Mouse (Mus musculus): ENCODE measurements around the gene Nhs.

The Nhs gene

GRCm38 (mm10) chrX:162020039-162020566 lies 139.4 kb downstream of the Nhs start:
- no peak for DNase-seq (ENCODE audit: low spot score)

DNA sequence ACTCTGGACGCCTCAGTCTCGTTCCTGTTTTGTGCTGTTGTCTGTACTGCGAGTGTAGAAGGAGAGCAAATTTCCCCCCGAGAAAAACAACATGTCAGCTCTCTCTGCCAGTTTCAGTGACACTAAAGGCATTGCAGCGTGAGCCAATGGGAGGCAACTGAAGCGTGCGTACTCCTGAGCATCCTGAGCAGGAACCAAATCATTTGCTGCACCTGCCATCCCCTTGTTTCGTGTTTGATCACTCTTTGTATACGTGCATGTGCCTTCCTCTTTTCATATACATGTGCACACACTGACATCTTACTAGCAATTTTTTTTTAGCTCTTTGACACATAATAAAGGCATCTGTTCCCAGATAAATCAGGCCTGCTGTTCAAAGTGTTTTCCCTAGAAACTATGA lies 142.1 kb downstream of the Nhs start:
- DNase-seq (ENCODE audit: low spot score) = no peak

DNA sequence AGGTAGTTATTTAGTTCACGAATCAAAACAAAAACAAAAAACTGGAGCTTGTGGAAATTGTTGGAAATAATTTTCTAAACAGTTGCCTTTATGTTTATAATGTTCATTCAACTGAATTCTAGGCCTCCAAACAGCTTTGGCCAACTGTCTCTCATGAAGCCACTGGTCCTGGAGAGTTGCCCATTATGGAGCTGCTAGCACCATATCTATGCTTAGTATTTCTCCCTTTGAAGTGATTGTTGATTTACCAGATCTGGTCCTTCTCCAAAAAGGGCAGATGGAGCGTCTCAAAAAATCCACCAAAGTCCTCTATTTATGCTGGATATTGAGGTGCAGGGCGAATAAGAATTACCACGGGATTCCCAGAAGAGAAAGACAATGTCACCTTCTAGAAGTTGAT lies 147.0 kb downstream of the Nhs start:
- DNase-seq (ENCODE audit: low spot score) = no peak

DNA sequence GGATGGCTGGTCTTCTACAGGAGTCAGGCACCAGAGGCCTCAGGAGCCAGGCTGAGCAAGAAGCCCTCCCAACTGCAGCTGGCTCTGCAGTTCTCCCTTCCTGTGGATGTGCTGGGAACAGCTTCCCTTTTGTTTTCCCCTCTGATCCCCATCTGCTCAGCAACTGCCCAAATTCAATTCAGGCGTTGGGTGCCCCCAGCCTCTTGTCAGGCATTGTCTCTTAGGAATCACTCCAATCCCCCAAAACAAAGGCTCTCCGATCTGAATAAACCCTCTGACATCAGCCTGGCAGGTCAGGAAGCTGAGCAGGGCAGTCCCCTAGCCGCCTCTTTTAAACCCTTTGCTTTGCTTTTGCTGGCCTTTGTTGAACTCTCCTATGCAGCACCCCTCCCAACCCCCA lies 149.7 kb downstream of the Nhs start:
- DNase-seq (ENCODE audit: low spot score) = no peak

DNA sequence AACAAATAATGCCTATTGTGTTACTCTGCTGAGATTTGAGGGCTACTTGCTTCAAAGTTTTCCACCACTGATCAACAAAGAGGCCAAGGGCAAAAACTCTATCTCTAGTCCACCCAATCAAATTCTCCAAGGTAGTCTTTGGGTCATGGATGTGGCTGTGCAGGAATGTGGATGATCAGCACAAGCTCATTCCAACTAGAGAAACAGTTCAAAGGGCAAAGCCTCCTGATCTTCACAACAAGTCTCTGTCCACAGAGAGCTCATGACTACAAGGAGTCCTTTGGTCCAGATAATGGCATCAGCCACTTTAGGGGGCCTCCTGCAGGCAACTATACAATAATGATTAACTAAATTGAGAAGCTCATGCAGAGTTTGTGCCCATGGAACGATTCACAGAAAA lies 155.7 kb downstream of the Nhs start:
- no peak for DNase-seq (ENCODE audit: low spot score)

GRCm38 (mm10) chrX:161998876-161999275 lies 160.7 kb downstream of the Nhs start:
- no peak for DNase-seq (ENCODE audit: low spot score)

DNA sequence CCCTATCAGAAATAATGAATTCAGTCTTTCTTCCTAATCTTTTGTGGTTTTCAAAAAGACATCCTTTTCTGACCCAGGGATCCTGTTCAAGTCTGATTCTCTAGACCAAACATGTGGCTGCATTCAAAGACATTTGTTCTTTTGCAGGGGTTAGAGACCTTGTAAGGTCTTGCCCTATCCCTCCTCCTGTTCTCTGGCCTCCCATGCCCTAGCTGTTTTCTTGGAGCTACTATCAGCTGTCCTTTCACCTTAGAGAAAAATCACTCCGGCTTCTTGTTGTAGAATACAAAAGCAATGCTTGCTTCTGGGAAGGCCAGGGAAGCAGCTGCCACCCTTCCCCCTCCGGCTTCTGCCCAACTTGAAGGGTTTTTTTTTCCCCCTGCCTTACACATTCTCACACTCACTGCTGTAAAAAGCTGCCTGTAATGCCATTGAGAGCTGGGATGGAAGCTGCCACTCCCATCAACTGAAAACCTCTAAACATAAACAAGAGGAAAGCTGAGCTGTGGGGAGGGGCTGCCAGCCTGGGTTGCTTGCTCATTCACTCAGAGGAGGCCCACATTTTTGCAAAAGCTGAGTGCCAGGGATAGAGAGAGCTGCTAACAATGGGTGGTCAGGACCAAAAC lies 162.2 kb downstream of the Nhs start:
- DNase-seq (ENCODE audit: low spot score) = no peak

DNA sequence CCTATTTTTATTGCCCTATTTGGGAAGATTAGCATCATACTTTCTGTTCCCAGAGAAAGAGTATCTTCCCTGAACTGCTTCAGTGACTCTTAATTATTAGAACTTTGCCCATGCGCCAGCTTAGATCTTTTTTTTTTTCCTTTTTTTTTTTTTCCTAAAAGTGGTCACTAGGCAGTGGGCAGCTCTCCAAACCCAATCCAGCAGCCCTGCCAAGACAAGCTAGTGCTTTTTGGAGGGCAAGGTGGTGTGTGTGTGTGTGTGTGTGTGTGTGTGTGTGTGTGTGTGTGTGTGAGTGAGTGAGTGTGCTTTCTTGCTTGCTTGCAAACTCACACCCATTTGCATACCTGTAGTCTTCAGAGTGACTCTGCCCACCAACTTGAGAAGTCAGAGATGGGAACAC lies 169.4 kb downstream of the Nhs start:
- DNase-seq (ENCODE audit: low spot score) = no peak

GRCm38 (mm10) chrX:161984961-161985360 lies 174.6 kb downstream of the Nhs start:
- DNase-seq (ENCODE audit: low spot score) = no peak

- no peak for DNase-seq (ENCODE audit: low spot score)
Measured at GRCm38 (mm10) chrX:161981399-161981798, 178.1 kb downstream of the Nhs start.

GRCm38 (mm10) chrX:161979946-161980345 lies 179.6 kb downstream of the Nhs start:
- no peak for DNase-seq (ENCODE audit: low spot score)

- no peak for DNase-seq (ENCODE audit: low spot score)
Measured at GRCm38 (mm10) chrX:161977236-161977841, 182.2 kb downstream of the Nhs start.

DNA sequence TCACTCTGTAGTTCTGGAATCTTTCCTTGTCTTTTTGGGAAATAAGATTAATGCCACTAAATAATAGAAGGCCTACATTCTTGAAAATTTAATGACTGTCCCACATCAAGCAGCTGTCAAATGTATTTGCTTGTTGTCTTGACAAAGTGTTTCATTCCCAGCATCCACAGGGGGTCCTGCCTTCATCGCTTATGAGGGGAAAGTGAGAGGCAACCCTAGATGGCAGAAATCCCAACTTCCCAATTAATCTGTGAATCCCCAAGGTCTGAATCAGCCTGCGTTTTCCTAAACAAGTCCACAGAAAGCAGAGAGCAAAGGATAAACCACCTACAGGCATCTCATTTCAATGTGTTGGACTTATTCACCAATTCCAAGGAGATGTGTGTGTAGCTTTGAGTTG lies 183.2 kb downstream of the Nhs start:
- no peak for DNase-seq (ENCODE audit: low spot score)

- DNase-seq (ENCODE audit: low spot score) = no peak
Measured at GRCm38 (mm10) chrX:161973572-161973971, 186.0 kb downstream of the Nhs start.

DNA sequence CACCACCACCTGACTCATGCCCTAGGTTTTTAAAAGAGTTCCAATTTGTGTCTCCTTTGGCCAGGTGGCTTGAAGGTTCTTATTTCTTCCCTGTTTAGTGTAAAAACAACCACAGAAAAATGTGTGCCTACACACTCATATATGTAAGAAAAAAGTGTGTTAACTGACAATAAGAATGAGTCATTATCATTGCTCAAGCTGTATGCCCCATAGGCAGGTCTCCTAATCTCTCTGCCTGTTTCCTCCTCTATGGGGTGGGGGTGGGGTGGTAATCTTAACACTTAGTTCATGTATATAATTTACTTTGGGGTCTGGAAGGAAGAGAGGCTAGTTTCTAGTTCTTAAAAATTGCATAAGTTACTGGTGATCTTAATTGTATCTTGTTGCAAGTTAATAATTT lies 186.8 kb downstream of the Nhs start:
- DNase-seq (ENCODE audit: low spot score) = no peak

DNA sequence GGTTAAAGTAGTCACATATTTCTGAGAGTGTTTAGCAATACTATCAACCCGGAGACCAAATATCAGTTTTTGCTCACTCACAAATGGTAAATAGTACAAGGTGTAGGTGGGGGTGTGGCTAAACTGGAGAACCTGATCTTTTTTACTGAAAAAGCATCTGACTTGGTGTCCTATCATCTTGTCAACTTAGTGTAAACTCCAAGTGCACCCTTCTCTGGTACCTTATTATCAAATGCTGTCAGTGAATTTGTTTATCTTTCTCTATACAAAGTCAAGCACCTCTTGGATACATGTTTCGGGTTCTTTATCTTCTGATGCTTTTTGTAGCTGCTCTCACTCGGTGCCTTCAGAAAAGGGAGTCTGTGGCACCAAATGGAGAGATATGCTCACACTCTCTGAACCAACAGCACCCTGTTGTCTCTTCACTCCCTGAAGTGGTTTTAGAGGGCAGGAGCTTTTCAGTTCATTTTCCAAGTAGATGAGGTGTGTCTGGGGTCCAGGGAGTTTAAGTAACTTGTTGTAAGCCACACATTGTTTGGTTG lies 187.5 kb downstream of the Nhs start:
- no peak for DNase-seq (ENCODE audit: low spot score)

- no peak for DNase-seq (ENCODE audit: low spot score)
Measured at GRCm38 (mm10) chrX:161971131-161971530, 188.4 kb downstream of the Nhs start.

DNA sequence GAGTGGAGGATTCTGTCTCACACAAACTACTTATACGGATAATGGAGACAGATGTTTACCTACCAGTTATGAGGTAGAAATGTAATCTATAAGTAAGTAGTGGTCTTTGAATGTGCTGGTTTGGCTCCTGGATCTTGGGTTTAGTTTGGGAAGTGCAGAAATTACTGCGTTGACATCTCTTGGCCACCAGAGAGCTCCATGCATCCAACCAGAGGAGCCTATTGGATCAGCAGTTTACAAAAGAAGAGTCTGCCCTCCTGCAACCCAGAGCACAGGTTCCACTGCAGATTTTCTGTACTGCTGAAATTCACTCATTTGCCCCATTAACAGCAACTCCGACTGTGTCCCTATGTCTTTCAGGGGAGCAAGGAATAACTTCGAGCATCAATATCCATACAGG lies 191.8 kb downstream of the Nhs start:
- no peak for DNase-seq (ENCODE audit: low spot score)

DNA sequence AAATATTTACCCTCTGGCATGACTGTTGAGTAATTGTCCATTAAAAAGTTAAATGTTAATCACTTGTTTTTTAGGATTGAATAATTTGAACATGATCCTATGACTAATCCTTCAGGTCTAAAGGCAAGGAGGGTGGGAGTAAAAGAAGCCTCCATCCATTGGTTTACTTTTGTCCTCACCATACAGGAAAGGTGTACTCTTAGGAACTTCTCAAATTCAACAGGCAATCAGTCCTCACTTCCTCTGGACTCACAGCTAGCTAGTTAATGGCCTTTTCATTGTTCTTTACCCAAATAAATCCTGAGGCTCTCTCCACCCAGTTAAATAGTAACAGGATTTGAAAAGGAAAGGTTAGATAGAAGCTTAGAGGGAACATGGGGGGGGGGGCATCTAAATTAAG lies 196.2 kb downstream of the Nhs start:
- no peak for DNase-seq (ENCODE audit: low spot score)

DNA sequence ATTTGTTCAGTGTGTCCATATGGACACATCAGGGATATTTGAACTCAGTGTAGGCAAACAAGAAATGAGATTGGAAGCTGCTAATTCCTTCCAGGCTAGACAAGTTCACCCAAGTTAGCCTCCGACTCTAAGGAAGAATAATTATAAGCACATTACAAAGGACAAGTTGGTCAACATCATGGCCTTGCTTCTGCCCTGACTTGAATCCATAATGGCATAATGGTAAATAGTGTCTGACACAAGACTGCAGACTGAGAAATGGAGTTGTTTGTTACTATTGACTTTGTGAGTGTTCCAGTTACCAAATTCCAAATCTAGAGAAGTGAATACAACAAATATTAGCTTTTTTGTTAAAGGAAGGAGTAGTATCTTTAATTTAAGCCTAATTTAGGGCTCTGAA lies 196.7 kb downstream of the Nhs start:
- no peak for DNase-seq (ENCODE audit: low spot score)

DNA sequence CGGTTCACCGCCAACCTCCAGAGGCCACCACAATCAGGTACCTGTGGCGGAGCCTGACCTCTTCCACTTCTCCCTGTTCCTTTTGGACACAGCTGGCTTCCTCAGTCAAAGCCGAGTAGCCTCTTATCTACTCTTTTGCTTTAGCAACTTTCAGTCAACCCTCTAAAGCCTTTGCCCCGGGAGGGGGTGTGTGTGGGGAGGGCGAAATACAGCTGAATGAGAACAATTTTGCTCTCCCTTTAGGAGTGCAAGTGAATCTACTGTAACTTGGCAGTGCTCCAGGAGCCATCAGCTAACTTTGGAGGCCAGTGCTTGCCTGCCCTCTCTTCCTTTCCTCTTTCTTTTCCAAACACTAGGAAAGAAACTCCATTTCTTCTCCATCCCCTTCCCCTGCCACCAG lies 197.8 kb downstream of the Nhs start:
- no peak for DNase-seq (ENCODE audit: low spot score)

DNA sequence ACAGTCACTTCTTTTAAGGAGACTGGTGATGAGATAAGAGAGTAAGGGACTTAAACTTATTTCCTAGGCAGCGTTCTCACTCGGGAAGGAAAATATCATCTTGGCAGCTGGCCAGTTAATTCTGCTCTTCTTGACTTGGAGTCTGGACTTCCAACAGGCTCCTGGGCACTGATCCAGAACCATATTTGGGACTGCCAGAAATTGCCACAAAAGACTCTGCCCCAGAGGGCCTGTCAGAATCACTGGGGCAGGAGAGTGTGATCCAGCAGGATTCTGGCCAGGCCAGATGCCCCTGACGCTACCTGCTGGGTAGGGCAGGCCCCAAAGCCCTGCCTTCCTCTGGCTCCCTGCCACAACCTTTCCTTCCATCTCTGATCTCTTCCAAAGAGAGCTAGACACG lies 198.4 kb downstream of the Nhs start:
- DNase-seq (ENCODE audit: low spot score) = peak; percentile 37

- no peak for DNase-seq (ENCODE audit: low spot score)
Measured at GRCm38 (mm10) chrX:161952356-161952755, 207.2 kb downstream of the Nhs start.

Measured in ovary, adult 18-20 months (tissue).